Mouse (Mus musculus): ENCODE data around the gene Ugt1a1. TPM values are rescaled to one million over a fixed set of nuclear protein-coding genes. Genes with fewer than 3 reads are reported as not detected.
"Not testable (repeated sequence)": the region's sequence is repeated elsewhere in the genome, so short reads cannot be mapped to it uniquely, and the experiment has no call there.

Ugt1a1 gene
- polyA plus RNA-seq (2015; fragmentation: Nextera tagmentation; extraction: Ambion mirVana), result 0.33 and 0.74 TPM in 2 replicates

DNA sequence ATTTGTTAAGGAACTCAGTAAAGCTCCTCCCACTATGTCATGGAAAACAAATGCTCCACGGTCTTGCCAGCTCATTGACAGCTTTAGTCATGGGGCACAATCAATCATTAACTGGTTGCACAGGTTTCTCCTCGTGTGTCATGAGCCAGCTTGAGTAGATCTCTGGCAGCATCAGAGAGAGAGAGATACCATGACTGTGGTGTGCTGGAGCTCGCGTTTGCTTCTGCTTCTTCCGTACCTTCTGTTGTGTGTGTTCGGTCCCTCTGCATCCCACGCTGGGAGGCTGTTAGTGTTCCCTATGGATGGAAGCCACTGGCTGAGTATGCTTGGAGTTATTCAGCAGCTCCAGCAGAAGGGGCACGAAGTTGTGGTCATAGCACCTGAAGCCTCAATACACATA, at the start of gene Ugt1a1:
Ugt1a1 (plus strand) TSS at position 148 of the 400 bp plus-strand sequence.
- no peak for ATAC-seq (ENCODE audit: low FRiP score, low read depth)
- Histone ChIP-seq H3K27me3 (no peaks in the 10 kb centered on the region), H3K4me1 (no peaks in the 10 kb centered on the region), H3K9ac (no peak within 1 kb of the TSS), H3K9me3 (peaks cover 51% of the 10 kb centered on the region), H3K4me3 (no peak within 1 kb of the TSS), H3K4me2 (replicated peaks) (no peak within 1 kb of the TSS), H3K27ac (no peak within 1 kb of the TSS), H3K36me3 (no peaks in the 10 kb centered on the region)
- WGBS, result 68% methylated on average over 8 of the region's 8 CpGs

DNA sequence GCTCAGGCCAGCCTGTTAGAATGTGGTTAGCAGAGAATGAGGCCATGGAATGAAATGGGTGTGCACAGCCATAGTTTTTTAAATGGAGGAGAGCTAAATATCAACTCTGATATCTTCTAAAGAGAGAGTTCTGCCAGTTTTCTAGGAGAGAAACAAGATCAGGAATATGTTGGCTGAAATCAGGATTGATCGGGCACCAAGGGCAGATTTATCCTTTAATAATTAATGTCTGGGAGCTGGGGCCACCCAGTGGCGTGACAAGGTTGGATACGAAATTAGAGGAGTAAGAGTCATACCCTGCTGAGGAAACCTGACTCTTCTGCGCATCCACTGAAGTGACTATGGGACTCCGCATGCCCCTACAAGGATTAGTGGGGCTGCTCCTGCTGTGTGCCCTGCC, 46.0 kb upstream of the Ugt1a1 start, which contains the start of gene Ugt1a5:
Ugt1a5 (plus strand) TSS at position 302 of the 400 bp plus-strand sequence.
- H3K9me3 ChIP-seq, result no peaks in the 10 kb centered on the region
- H3K4me1 ChIP-seq, result no peaks in the 10 kb centered on the region
- H3K36me3 ChIP-seq, result no peaks in the 10 kb centered on the region
- H3K27ac ChIP-seq, result no peak within 1 kb of the TSS
- 78% methylated on average over 5 of the region's 5 CpGs for WGBS
- ATAC-seq (ENCODE audit: low FRiP score, low read depth), result no peak
- H3K4me2 ChIP-seq (replicated peaks), result no peak within 1 kb of the TSS
- no peak within 1 kb of the TSS for H3K9ac ChIP-seq
- no peak within 1 kb of the TSS for H3K4me3 ChIP-seq
- no peaks in the 10 kb centered on the region for H3K27me3 ChIP-seq

DNA sequence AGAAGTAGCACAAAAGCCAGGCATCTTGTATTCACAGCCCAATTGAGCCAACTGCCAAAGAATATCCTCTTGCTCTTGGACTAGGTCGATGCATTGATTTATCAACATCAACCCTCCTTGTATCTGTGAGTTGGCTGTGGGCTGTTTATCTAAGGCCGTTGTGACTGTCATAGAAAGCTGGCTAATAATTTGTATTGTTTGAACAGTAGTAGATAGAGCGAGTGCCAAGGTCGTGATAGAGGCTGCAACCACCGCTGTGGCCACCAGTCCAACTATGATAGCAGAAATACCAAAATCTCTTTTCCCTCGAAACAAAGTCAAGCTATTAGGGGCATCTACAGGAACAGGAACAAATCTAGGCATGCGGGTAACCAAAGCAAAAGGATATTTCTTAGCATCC, 39.6 kb upstream of the Ugt1a1 start:
- not testable (repeated sequence) for H3K36me3 ChIP-seq; ATAC-seq (ENCODE audit: low FRiP score, low read depth); H3K27ac ChIP-seq; H3K4me1 ChIP-seq; H3K9ac ChIP-seq; H3K4me3 ChIP-seq; H3K4me2 ChIP-seq (replicated peaks); H3K27me3 ChIP-seq
- peaks cover 16% of the 10 kb centered on the region for H3K9me3 ChIP-seq
- 82% methylated on average over 7 of the region's 7 CpGs for WGBS

DNA sequence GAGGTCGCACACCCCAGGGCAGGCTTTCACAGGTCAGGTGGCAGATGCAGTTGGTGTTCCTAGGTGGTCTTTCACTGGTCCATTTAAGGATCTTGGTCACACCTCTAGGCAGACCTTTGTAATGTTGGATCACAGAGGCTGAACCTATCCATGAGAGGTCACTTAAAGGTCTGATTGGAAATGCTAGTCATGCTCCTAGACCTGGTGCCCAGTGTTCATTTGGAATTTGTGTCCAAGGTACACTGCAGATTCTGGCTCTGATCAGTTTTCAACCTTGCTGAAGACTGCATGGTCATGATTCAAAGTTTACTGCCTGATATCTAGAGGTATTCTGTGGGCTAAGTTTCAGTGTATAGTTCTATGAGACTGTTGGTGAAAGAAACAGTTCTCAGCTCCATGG, 32.1 kb upstream of the Ugt1a1 start:
- no peak overlapping the region for H3K9ac ChIP-seq
- H3K27ac ChIP-seq, result no peak overlapping the region
- ATAC-seq (ENCODE audit: low FRiP score, low read depth), result no peak
- no peaks in the 10 kb centered on the region for H3K4me1 ChIP-seq
- no peaks in the 10 kb centered on the region; the same call in 1 of the 2 replicates for H3K27me3 ChIP-seq
- H3K4me3 ChIP-seq, result no peak overlapping the region
- H3K4me2 ChIP-seq (replicated peaks), result no peak overlapping the region
- WGBS, result 81% methylated on average over 1 of the region's 1 CpGs
- peaks cover 29% of the 10 kb centered on the region for H3K9me3 ChIP-seq
- no peaks in the 10 kb centered on the region for H3K36me3 ChIP-seq

DNA sequence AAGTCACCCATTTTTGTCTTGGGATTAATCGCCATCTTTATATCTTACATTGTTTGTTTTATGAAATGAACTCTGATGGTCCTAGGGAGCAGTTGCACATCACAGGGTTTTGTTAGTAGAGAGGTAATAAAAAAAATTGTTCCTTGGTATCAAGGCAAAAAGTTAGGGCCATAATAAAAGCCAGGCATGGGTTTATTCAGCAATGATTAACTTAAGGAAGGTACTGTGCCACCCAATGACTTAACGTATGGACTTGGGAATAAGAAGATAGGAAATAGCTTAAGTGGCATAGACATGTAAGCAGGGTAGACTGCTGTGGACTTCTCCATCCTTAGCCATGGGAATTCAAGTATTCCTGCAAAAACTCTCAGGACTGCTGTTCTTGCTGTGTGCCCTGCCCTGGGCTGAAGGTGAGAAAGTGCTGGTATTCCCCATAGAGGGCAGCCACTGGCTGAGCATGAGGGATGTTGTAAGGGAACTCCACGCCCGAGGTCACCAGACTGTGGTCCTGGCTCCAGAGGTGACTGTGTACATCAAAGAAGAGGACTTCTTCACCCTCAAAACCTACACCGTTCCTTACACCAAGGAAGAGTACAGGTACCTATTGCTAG, 25.3 kb upstream of the Ugt1a1 start:
- Histone ChIP-seq H3K4me3 (no peak overlapping the region), H3K9ac (no peak overlapping the region), H3K9me3 (no peaks in the 10 kb centered on the region; the same call in 1 of the 2 replicates), H3K27me3 (no peaks in the 10 kb centered on the region; the same call in 1 of the 2 replicates), H3K4me2 (replicated peaks) (no peak overlapping the region), H3K27ac (no peak overlapping the region), H3K4me1 (no peaks in the 10 kb centered on the region), H3K36me3 (no peaks in the 10 kb centered on the region)
- WGBS, result 83% methylated on average over 5 of the region's 5 CpGs
- no peak for ATAC-seq (ENCODE audit: low FRiP score, low read depth)

DNA sequence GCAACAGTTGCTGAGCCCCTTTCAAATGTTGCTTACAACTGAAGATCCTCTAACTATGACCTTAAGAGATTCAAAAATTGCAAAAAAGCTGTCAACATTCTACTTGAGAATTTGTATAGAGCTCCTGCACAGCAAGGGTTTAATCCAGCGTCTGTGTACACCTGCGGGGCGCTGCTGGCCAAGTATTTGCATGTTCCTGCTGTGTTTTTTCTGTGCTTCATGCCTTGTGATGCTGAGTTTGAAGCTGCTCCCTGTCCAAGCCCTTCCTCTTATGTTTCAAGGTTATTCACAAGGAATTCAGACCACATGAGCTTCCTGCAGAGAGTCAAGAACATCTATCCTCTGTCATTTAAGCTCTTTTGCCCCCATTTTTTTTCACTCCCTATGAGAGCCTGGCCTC, 19.6 kb upstream of the Ugt1a1 start:
- no peak overlapping the region for H3K4me3 ChIP-seq
- H3K27ac ChIP-seq, result no peak overlapping the region
- 75% methylated on average over 3 of the region's 3 CpGs for WGBS
- H3K36me3 ChIP-seq, result no peaks in the 10 kb centered on the region
- no peak for ATAC-seq (ENCODE audit: low FRiP score, low read depth)
- no peaks in the 10 kb centered on the region for H3K4me1 ChIP-seq
- no peak overlapping the region for H3K4me2 ChIP-seq (replicated peaks)
- no peaks in the 10 kb centered on the region; the same call in 1 of the 2 replicates for H3K9me3 ChIP-seq
- no peak overlapping the region for H3K9ac ChIP-seq
- H3K27me3 ChIP-seq, result no peaks in the 10 kb centered on the region

DNA sequence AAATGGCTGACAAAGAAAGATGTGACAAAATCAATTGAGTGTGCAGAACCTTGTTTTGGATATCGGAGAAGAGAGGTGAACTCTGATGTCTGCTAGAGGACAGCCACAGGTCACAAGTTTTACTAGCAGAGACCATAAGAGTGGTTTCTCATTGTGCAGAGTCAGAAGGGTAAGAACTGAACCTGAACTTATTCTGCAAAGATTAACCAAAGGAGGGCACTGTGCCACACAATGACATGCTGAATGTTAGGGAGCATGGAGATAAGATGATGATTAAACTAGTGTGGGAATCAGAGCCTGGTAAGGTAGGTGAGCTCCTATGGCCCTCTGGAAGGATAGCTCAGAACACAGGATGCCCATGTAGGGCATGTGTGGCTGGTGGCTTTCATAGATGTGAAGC, 16.1 kb upstream of the Ugt1a1 start:
- H3K4me3 ChIP-seq, result no peak overlapping the region
- 85% methylated on average over 1 of the region's 1 CpGs for WGBS
- no peak overlapping the region for H3K4me2 ChIP-seq (replicated peaks)

DNA sequence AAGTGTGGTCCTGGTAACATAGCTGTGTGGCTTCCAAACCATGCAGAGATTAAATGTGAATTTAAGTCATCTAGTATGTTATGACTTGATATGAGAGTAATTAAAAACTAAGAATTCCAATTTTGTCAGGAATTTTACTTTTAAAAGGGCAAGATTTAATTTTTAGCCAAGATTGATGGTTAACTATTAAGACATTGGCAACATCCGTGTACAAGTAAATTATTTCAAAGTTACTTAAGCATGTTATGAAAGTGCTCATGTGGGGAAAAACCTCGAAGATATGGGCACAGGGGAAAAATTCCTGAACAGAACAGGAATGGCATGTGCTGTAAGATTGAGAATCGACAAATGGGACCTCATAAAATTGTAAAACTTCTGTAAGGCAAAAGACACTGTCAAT, 14.3 kb upstream of the Ugt1a1 start:
- Histone ChIP-seq H3K4me2 (replicated peaks) (no peak overlapping the region), H3K27me3 (no peaks in the 10 kb centered on the region), H3K36me3 (no peaks in the 10 kb centered on the region), H3K9ac (no peak overlapping the region), H3K27ac (no peak overlapping the region), H3K4me1 (no peaks in the 10 kb centered on the region), H3K4me3 (no peak overlapping the region), H3K9me3 (no peaks in the 10 kb centered on the region)
- no peak for ATAC-seq (ENCODE audit: low FRiP score, low read depth)
- WGBS, result 66% methylated on average over 3 of the region's 3 CpGs

More for the DNA sequence above, 16.1 kb upstream of the Ugt1a1 start:
- Histone ChIP-seq H3K4me1 (no peaks in the 10 kb centered on the region), H3K27me3 (no peaks in the 10 kb centered on the region), H3K9me3 (no peaks in the 10 kb centered on the region), H3K9ac (no peak overlapping the region), H3K27ac (no peak overlapping the region), H3K36me3 (no peaks in the 10 kb centered on the region)
- no peak for ATAC-seq (ENCODE audit: low FRiP score, low read depth)

DNA sequence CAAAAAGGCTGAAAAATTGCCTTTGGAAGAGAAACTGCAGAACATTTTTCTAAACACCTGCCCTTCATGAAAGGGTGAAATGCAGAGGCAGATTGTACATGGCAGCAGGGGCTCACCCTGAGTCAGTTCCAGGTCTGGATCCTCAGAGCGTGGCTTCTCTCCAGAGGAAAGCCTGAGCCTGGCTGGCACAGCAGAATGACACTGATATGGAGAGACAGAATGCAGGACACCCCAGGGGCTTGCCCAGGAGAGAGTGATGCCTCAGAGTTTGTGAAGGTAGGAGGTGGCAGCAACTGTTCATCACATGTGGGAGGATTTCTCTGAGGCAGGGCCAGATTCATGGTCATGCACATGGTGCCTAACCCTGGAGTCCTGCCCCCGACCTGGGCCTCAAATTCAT, 11.8 kb upstream of the Ugt1a1 start:
- peaks cover 5% of the 10 kb centered on the region; the same call in 1 of the 2 replicates for H3K36me3 ChIP-seq
- no peaks in the 10 kb centered on the region for H3K27me3 ChIP-seq
- 66% methylated on average over 2 of the region's 2 CpGs for WGBS
- no peaks in the 10 kb centered on the region for H3K4me1 ChIP-seq
- ATAC-seq (ENCODE audit: low FRiP score, low read depth), result no peak
- H3K9ac ChIP-seq, result no peak overlapping the region
- H3K9me3 ChIP-seq, result peaks cover 7% of the 10 kb centered on the region; the same call in 1 of the 2 replicates
- H3K27ac ChIP-seq, result no peak overlapping the region
- no peak overlapping the region for H3K4me3 ChIP-seq
- H3K4me2 ChIP-seq (replicated peaks), result no peak overlapping the region

DNA sequence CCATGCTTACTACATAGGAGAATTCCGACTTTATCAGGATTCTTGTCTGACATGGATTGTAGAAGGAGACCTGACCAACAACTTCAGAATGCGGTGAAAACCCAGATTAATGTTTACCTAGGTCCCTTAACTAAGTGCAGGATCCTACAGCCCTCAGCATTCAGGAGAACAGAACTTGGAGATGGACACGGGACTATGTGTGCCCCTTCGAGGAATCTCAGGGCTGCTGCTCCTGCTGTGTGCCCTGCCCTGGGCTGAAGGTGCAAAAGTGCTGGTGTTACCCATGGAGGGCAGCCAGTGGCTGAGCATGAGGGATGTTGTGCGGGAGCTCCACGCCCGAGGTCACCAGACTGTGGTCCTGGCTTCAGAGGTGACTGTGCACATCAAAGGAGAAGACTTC, 11.3 kb upstream of the Ugt1a1 start, which contains the start of gene Ugt1a2:
Ugt1a2 (plus strand) TSS at position 146 of the 400 bp plus-strand sequence.
- Histone ChIP-seq H3K4me3 (no peak within 1 kb of the TSS), H3K4me1 (no peaks in the 10 kb centered on the region), H3K36me3 (peaks cover 5% of the 10 kb centered on the region; the same call in 1 of the 2 replicates), H3K9me3 (peaks cover 9% of the 10 kb centered on the region; the same call in 1 of the 2 replicates), H3K27me3 (no peaks in the 10 kb centered on the region), H3K27ac (no peak within 1 kb of the TSS), H3K4me2 (replicated peaks) (no peak within 1 kb of the TSS), H3K9ac (no peak within 1 kb of the TSS)
- ATAC-seq (ENCODE audit: low FRiP score, low read depth), result no peak
- 80% methylated on average over 7 of the region's 7 CpGs for WGBS

DNA sequence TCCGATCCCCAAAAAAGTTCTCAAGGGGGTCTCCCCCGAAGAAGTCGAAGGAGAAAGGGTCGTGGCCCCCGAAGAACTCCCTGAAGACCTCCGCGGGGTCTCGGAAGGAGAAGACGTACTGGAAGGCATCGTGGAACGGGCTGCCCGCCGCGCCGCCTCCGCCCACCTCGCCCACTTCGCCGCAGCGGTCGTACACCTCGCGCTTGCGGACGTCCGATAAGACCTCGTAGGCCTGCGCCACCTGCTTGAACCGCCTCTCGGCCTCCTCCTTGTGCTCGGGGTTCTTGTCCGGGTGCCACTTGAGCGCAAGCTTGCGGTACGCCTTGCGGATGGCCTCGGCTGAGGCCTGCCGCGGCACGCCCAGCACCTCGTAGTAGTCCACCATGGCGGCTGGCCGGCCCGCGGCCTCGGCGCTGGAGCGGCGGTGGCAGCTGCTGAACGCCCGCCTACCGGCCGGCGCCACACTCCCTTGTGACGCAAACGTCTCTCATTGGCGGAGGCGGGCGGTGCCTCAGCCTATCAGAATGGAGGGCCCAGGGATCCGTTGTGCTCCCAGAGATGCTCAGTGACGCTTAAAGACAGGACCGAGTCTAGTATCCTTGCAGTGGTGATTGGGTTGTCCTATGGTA, 6.4 kb upstream of the Ugt1a1 start, which contains the start of gene Dnajb3:
Dnajb3 (minus strand) TSS at position 489 of the 629 bp plus-strand sequence.
- peak within 1 kb of the TSS; percentile 53 for H3K4me3 ChIP-seq
- peaks cover 5% of the 10 kb centered on the region; the same call in 1 of the 2 replicates for H3K36me3 ChIP-seq
- peak within 1 kb of the TSS; percentile 74 for H3K9ac ChIP-seq
- H3K9me3 ChIP-seq, result peaks cover 9% of the 10 kb centered on the region; the same call in 1 of the 2 replicates
- peak; percentile 98 for ATAC-seq (ENCODE audit: low FRiP score, low read depth)
- H3K4me2 ChIP-seq (replicated peaks), result peak within 1 kb of the TSS; percentile 75
- 0 out of 2 replicates have a peak within 1 kb of the TSS, but pooled peaks have one; percentile 22 for H3K27ac ChIP-seq
- 7% methylated on average over 62 of the region's 62 CpGs for WGBS
- H3K27me3 ChIP-seq, result no peaks in the 10 kb centered on the region
- no peaks in the 10 kb centered on the region for H3K4me1 ChIP-seq

DNA sequence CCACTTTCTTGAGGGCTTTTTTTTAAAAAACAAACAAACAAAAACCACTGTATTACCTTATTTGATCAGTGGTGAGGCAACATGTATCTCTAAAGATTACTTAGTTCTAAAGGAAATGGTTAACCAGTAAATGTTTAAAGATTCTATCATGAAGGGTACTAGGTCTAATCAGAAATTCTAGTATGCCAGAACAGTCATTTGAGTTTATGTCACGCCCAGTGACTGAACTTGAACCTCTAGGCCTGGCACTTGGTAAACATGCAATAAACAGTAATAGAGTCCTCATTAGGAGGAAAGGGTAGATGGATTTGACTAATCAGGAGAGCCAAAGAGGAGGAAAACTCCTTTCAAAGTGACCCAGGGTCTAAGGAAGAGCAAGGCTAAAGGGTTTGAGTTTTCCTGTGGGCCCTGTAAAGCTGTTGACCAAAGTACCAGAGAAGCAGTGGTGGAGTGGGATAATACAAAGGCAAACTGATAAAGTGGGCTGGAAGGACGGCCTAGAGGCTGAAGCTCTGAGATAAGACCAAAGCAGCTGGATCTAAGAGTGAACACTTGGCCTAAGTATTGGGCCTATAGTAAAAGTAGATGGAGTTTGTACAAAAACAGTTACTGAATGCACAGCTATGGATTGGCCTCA, 4.8 kb upstream of the Ugt1a1 start:
- Histone ChIP-seq H3K9me3 (peaks cover 17% of the 10 kb centered on the region), H3K36me3 (peaks cover 5% of the 10 kb centered on the region; the same call in 1 of the 2 replicates), H3K9ac (no peak overlapping the region), H3K4me2 (replicated peaks) (no peak overlapping the region), H3K27me3 (no peaks in the 10 kb centered on the region), H3K27ac (no peak overlapping the region), H3K4me1 (no peaks in the 10 kb centered on the region), H3K4me3 (no peak overlapping the region)
- no peak for ATAC-seq (ENCODE audit: low FRiP score, low read depth)
- 82% methylated on average over 2 of the region's 2 CpGs for WGBS

All from limb, embryonic 13.5 days (tissue).